Mouse (Mus musculus) CH12.LX (cell line): Measurements from ENCODE around the gene Olfr1385. TPM values are rescaled to one million over a fixed set of nuclear protein-coding genes. Genes with fewer than 3 reads are reported as not detected.

Experiments
- polyA plus RNA-seq: library from polyadenylated mRNA; unstranded; fragments of >175 nt; gene quantifications from 2 replicates; pipeline ENCODE4 v1.2.1, GENCODE M21; 2012; ENCODE audit warnings: low read depth; ENCODE audit not compliant: insufficient read length
- total RNA-seq, 2 experiments: library from RNA; depleted of rRNA; stranded (reverse); fragments of 300-350 nt in 1 of 2; fragments of >200 nt in 1 of 2; gene quantifications; 2 replicates each; pipeline ENCODE4 v1.2.3; 2012 to 2014

Gene Olfr1385
- total and polyA plus RNA-seq, 3 experiments, result 0.06 TPM; not detected in 2

Other genes starting within 250 kb of the Olfr1385 start
- 83.2 and 118 TPM in 2 replicates for gene Mgat1, start 244.9 kb upstream of the Olfr1385 start, total RNA-seq (2012; rRNA removed)
- 63.2 and 67.7 TPM in 2 replicates for gene Mgat1, start 244.9 kb upstream of the Olfr1385 start, total RNA-seq (2014; rRNA removed)
- gene Mgat1, start 244.9 kb upstream of the Olfr1385 start, polyA plus RNA-seq, result 80.9 and 90.5 TPM in 2 replicates
- gene Olfr1393, start 210.8 kb upstream of the Olfr1385 start, total RNA-seq (2012; rRNA removed), result 0.04 TPM in 1 of 2 replicates, not detected in the other
- gene Olfr1393, start 210.8 kb upstream of the Olfr1385 start, total RNA-seq (2014; rRNA removed), result 0.18 TPM in 1 of 2 replicates, not detected in the other
- gene Olfr1393, start 210.8 kb upstream of the Olfr1385 start, polyA plus RNA-seq, result 0.08 and 0.10 TPM in 2 replicates
- not detected in 2 replicates for gene Olfr1392, start 203.8 kb upstream of the Olfr1385 start, total RNA-seq (2012; rRNA removed)
- not detected in 2 replicates for gene Olfr1392, start 203.8 kb upstream of the Olfr1385 start, total RNA-seq (2014; rRNA removed)
- not detected in 2 replicates for gene Olfr1392, start 203.8 kb upstream of the Olfr1385 start, polyA plus RNA-seq
- not detected in 2 replicates for gene Olfr10, start 184.3 kb upstream of the Olfr1385 start, total RNA-seq (2012; rRNA removed)
- gene Olfr10, start 184.3 kb upstream of the Olfr1385 start, total RNA-seq (2014; rRNA removed), result not detected in 2 replicates
- not detected in 2 replicates for gene Olfr10, start 184.3 kb upstream of the Olfr1385 start, polyA plus RNA-seq
- not detected in 2 replicates for gene Olfr1391, start 166.3 kb upstream of the Olfr1385 start, total RNA-seq (2012; rRNA removed)
- not detected in 2 replicates for gene Olfr1391, start 166.3 kb upstream of the Olfr1385 start, total RNA-seq (2014; rRNA removed)
- gene Olfr1391, start 166.3 kb upstream of the Olfr1385 start, polyA plus RNA-seq, result not detected in 2 replicates
- gene Olfr1390, start 153.9 kb upstream of the Olfr1385 start, total RNA-seq (2012; rRNA removed), result not detected in 2 replicates
- gene Olfr1390, start 153.9 kb upstream of the Olfr1385 start, total RNA-seq (2014; rRNA removed), result not detected in 2 replicates
- not detected in 2 replicates for gene Olfr1390, start 153.9 kb upstream of the Olfr1385 start, polyA plus RNA-seq
- gene Olfr1389, start 66.0 kb upstream of the Olfr1385 start, total RNA-seq (2012; rRNA removed), result not detected in 2 replicates
- not detected in 2 replicates for gene Olfr1389, start 66.0 kb upstream of the Olfr1385 start, total RNA-seq (2014; rRNA removed)
- not detected in 2 replicates for gene Olfr1389, start 66.0 kb upstream of the Olfr1385 start, polyA plus RNA-seq
- gene Olfr1388, start 52.4 kb upstream of the Olfr1385 start, total RNA-seq (2012; rRNA removed), result not detected in 2 replicates
- gene Olfr1388, start 52.4 kb upstream of the Olfr1385 start, total RNA-seq (2014; rRNA removed), result not detected in 2 replicates
- not detected in 2 replicates for gene Olfr1388, start 52.4 kb upstream of the Olfr1385 start, polyA plus RNA-seq
- gene Olfr1387, start 33.7 kb upstream of the Olfr1385 start, total RNA-seq (2012; rRNA removed), result not detected in 2 replicates
- gene Olfr1387, start 33.7 kb upstream of the Olfr1385 start, total RNA-seq (2014; rRNA removed), result not detected in 2 replicates
- gene Olfr1387, start 33.7 kb upstream of the Olfr1385 start, polyA plus RNA-seq, result not detected in 2 replicates
- not detected in 2 replicates for gene Olfr1386, start 24.0 kb upstream of the Olfr1385 start, total RNA-seq (2012; rRNA removed)
- not detected in 2 replicates for gene Olfr1386, start 24.0 kb upstream of the Olfr1385 start, total RNA-seq (2014; rRNA removed)
- not detected in 2 replicates for gene Olfr1386, start 24.0 kb upstream of the Olfr1385 start, polyA plus RNA-seq
- not detected in 2 replicates for gene Olfr1384, start 17.7 kb downstream of the Olfr1385 start, total RNA-seq (2012; rRNA removed)
- gene Olfr1384, start 17.7 kb downstream of the Olfr1385 start, total RNA-seq (2014; rRNA removed), result not detected in 2 replicates
- not detected in 2 replicates for gene Olfr1384, start 17.7 kb downstream of the Olfr1385 start, polyA plus RNA-seq
- gene Olfr1383, start 30.6 kb downstream of the Olfr1385 start, total RNA-seq (2012; rRNA removed), result not detected in 2 replicates
- not detected in 2 replicates for gene Olfr1383, start 30.6 kb downstream of the Olfr1385 start, total RNA-seq (2014; rRNA removed)
- not detected in 2 replicates for gene Olfr1383, start 30.6 kb downstream of the Olfr1385 start, polyA plus RNA-seq
- not detected in 2 replicates for gene Olfr1382, start 39.2 kb downstream of the Olfr1385 start, total RNA-seq (2012; rRNA removed)
- not detected in 2 replicates for gene Olfr1382, start 39.2 kb downstream of the Olfr1385 start, total RNA-seq (2014; rRNA removed)
- gene Olfr1382, start 39.2 kb downstream of the Olfr1385 start, polyA plus RNA-seq, result not detected in 2 replicates
- gene Olfr1381, start 54.4 kb downstream of the Olfr1385 start, total RNA-seq (2012; rRNA removed), result not detected in 2 replicates
- gene Olfr1381, start 54.4 kb downstream of the Olfr1385 start, total RNA-seq (2014; rRNA removed), result not detected in 2 replicates
- not detected in 2 replicates for gene Olfr1381, start 54.4 kb downstream of the Olfr1385 start, polyA plus RNA-seq
- gene Olfr1380, start 67.8 kb downstream of the Olfr1385 start, total RNA-seq (2012; rRNA removed), result not detected in 2 replicates
- gene Olfr1380, start 67.8 kb downstream of the Olfr1385 start, total RNA-seq (2014; rRNA removed), result not detected in 2 replicates
- not detected in 2 replicates for gene Olfr1380, start 67.8 kb downstream of the Olfr1385 start, polyA plus RNA-seq
- gene Flt4, start 120.2 kb downstream of the Olfr1385 start, total RNA-seq (2012; rRNA removed), result 0.08 and 0.17 TPM in 2 replicates
- not detected in 2 replicates for gene Flt4, start 120.2 kb downstream of the Olfr1385 start, total RNA-seq (2014; rRNA removed)
- gene Flt4, start 120.2 kb downstream of the Olfr1385 start, polyA plus RNA-seq, result 0.06 and 0.08 TPM in 2 replicates
- not detected in 2 replicates for gene Scgb3a1, start 174.5 kb downstream of the Olfr1385 start, total RNA-seq (2012; rRNA removed)
- gene Scgb3a1, start 174.5 kb downstream of the Olfr1385 start, total RNA-seq (2014; rRNA removed), result not detected in 2 replicates
- gene Scgb3a1, start 174.5 kb downstream of the Olfr1385 start, polyA plus RNA-seq, result not detected in 2 replicates
- 32.4 and 39.2 TPM in 2 replicates for gene Cnot6, start 223.7 kb downstream of the Olfr1385 start, total RNA-seq (2012; rRNA removed)
- 90.8 and 102 TPM in 2 replicates for gene Cnot6, start 223.7 kb downstream of the Olfr1385 start, total RNA-seq (2014; rRNA removed)
- gene Cnot6, start 223.7 kb downstream of the Olfr1385 start, polyA plus RNA-seq, result 75.2 and 85.0 TPM in 2 replicates